Mouse (Mus musculus) myocyte (in vitro differentiated cells): Measurements from ENCODE around the gene 4930469K13Rik.

Source experiments
- CEBPB ChIP-seq: IDR thresholded peaks from 2 replicates; pipeline ENCODE4 v1.6.1; 2011; ENCODE audit warnings: mild to moderate bottlenecking, moderate library complexity; ENCODE audit not compliant: poor library complexity, insufficient read depth, severe bottlenecking
- E2F4 ChIP-seq: IDR thresholded peaks from one replicate; pipeline ENCODE4 v1.6.1; 2011; ENCODE audit warnings: mild to moderate bottlenecking, control low read depth, moderate library complexity; ENCODE audit not compliant: insufficient read depth
- MAX ChIP-seq: IDR thresholded peaks from one replicate; pipeline ENCODE4 v1.6.1; 2011; ENCODE audit warnings: low read depth, mild to moderate bottlenecking, control low read depth
- POLR2A ChIP-seq: IDR thresholded peaks from one replicate; pipeline ENCODE4 v1.6.1; 2011; ENCODE audit warnings: low read depth, mild to moderate bottlenecking, control low read depth, moderate library complexity; ENCODE audit not compliant: insufficient read length

- TF ChIP-seq POLR2A: no peak
- TF ChIP-seq E2F4: no peak
- TF ChIP-seq CEBPB: no peak
- no peak for TF ChIP-seq MAX
Measured at GRCm38 (mm10) chr11:34050063-34050462, 48.3 kb downstream of the 4930469K13Rik start.
